Comparison of ENCODE assay signal across 8 mouse cellular contexts in the genomic region with DNA sequence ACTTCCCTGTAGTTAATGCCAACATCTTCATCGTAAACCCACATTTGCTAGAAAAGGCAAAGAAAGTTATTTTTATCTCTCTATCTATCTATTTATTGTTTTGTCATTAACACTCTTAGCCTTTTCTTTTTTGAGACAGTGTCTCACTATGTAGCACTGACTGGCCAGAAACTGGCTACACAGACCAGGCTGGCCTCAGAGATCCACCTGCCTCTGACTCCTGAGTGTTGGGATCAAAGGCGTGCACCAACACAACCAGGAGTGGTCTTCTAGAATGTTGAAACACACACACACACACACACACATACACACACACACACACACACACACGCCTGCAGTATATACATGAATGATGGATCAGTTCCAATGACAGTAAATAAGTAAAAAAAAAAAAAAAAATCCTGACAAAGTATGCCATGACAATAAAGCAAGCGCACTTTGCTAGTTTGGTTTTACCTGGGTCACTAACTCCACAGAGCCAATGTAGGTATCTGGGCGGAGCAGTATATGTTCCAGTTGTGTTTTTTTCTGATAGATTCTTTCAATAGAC. TPM values are rescaled to one million over a fixed set of nuclear protein-coding genes. Genes with fewer than 3 reads are reported as not detected.
DNase-seq lines count a peak whose midpoint lies in the region; ATAC-seq and TF ChIP-seq lines count a peak whose summit lies in the region.

No protein-coding gene starts in this region.

- no peaks in the 10 kb centered on the region for H3K9me3 ChIP-seq in heart, embryonic 15.5 days (replicated peaks)
- peaks cover 4% of the 10 kb centered on the region; the same call in 1 of the 2 replicates for H3K9me3 ChIP-seq in G1E (replicated peaks)
- no peaks in the 10 kb centered on the region for H3K9me3 ChIP-seq in hindbrain, embryonic 12.5 days (replicated peaks)
- H3K9me3 ChIP-seq in liver, postnatal 0 days (ENCODE audit: low read length), result no peaks in the 10 kb centered on the region

- 78% methylated on average over 5 of the region's 5 CpGs for WGBS in heart, embryonic 15.5 days
- 86% methylated on average over 5 of the region's 5 CpGs for WGBS in hindbrain, embryonic 12.5 days
- WGBS in liver, postnatal 0 days (ENCODE audit: insufficient replicate concordance), result 69% methylated on average over 5 of the region's 5 CpGs

- H3K9ac ChIP-seq in heart, embryonic 15.5 days, result peak overlapping the region; percentile 67; the same call in 1 of the 2 replicates
- H3K9ac ChIP-seq in hindbrain, embryonic 12.5 days, result peak overlapping the region; percentile 69; the same call in 1 of the 2 replicates
- H3K9ac ChIP-seq in liver, postnatal 0 days (replicated peaks), result peak overlapping the region; percentile 89

- no peak for TF ChIP-seq EP300 in liver, postnatal 0 days (IDR thresholded peaks at IDR 0.05; ENCODE audit: low read depth)

- H3K27ac ChIP-seq in heart, embryonic 15.5 days, result no peak overlapping the region
- H3K27ac ChIP-seq in hindbrain, embryonic 12.5 days, result no peak overlapping the region
- H3K27ac ChIP-seq in liver, postnatal 0 days (ENCODE audit: low read depth), result no peak overlapping the region

- H3K4me3 ChIP-seq in heart, embryonic 15.5 days, result peak overlapping the region; percentile 75
- peak overlapping the region; percentile 83 for H3K4me3 ChIP-seq in G1E (ENCODE audit: low read depth, low read length)
- H3K4me3 ChIP-seq in hindbrain, embryonic 12.5 days, result peak overlapping the region; percentile 69
- H3K4me3 ChIP-seq in liver, postnatal 0 days (ENCODE audit: low read depth, low read length), result peak overlapping the region; percentile 81

- no peak for DNase-seq in heart, postnatal 14 days
- DNase-seq in G1E (ENCODE audit: low spot score), result no peak
- DNase-seq in liver, postnatal 0 days, result no peak
- no peak for DNase-seq in adrenal gland, adult 18-20 months (ENCODE audit: low spot score in 2 of 2)
- no peak for DNase-seq in cerebellum, adult 9-11 months
- DNase-seq in gastrocnemius, adult 8-10 months (ENCODE audit: low spot score in 2 of 2), result no peak

- peaks cover 39% of the 10 kb centered on the region for H3K36me3 ChIP-seq in heart, embryonic 15.5 days
- peaks cover 49% of the 10 kb centered on the region for H3K36me3 ChIP-seq in G1E (replicated peaks)
- H3K36me3 ChIP-seq in hindbrain, embryonic 12.5 days, result peaks cover 25% of the 10 kb centered on the region
- peaks cover 45% of the 10 kb centered on the region for H3K36me3 ChIP-seq in liver, postnatal 0 days (replicated peaks; ENCODE audit: insufficient read depth, low read length)

- H3K4me2 ChIP-seq in heart, embryonic 15.5 days, result peak overlapping the region; percentile 69
- peak overlapping the region; percentile 72 for H3K4me2 ChIP-seq in hindbrain, embryonic 12.5 days (replicated peaks)
- H3K4me2 ChIP-seq in liver, postnatal 0 days (ENCODE audit: low read depth, low read length), result peak overlapping the region; percentile 70

- intact Hi-C loops in heart, postnatal 14 days (cut with DNase I), result no loop called here

- ATAC-seq in heart, embryonic 15.5 days (replicated peaks; ENCODE audit: insufficient number of reproducible peaks, insufficient read depth, low FRiP score, low read depth), result no peak
- no peak for ATAC-seq in G1E (ENCODE audit: extremely low read depth, insufficient number of reproducible peaks, low FRiP score, poor library complexity, severe bottlenecking)
- ATAC-seq in hindbrain, embryonic 12.5 days (ENCODE audit: low FRiP score), result no peak
- ATAC-seq in liver, postnatal 0 days, result no peak

- H3K27me3 ChIP-seq in heart, embryonic 15.5 days, result no peaks in the 10 kb centered on the region
- H3K27me3 ChIP-seq in G1E (ENCODE audit: insufficient read depth, low read length), result peaks cover 2% of the 10 kb centered on the region; the same call in 1 of the 2 replicates
- no peaks in the 10 kb centered on the region for H3K27me3 ChIP-seq in hindbrain, embryonic 12.5 days
- no peaks in the 10 kb centered on the region for H3K27me3 ChIP-seq in liver, postnatal 0 days (ENCODE audit: insufficient read depth, low read length)

- peaks cover 27% of the 10 kb centered on the region for H3K4me1 ChIP-seq in heart, embryonic 15.5 days (replicated peaks)
- H3K4me1 ChIP-seq in G1E (ENCODE audit: insufficient read depth, low read depth, low read length), result peaks cover 40% of the 10 kb centered on the region
- H3K4me1 ChIP-seq in hindbrain, embryonic 12.5 days, result peaks cover 18% of the 10 kb centered on the region
- peaks cover 5% of the 10 kb centered on the region; the same call in 1 of the 2 replicates for H3K4me1 ChIP-seq in liver, postnatal 0 days (ENCODE audit: insufficient read depth)

- TF ChIP-seq CTCF in G1E (IDR thresholded peaks at IDR 0.05; ENCODE audit: low read depth, low read length), result no peak
- no peak for TF ChIP-seq CTCF in liver, postnatal 0 days (IDR thresholded peaks at IDR 0.05; ENCODE audit: low read depth)

RNA-seq across cellular contexts. Expression of a gene that starts 1.5 kb away (rescaled TPM):
- polyA plus RNA-seq in heart, embryonic 15.5 days (2015; fragmentation: Nextera tagmentation; extraction: Ambion mirVana), result 149 and 159 TPM in 2 replicates
- 10 to 100 TPM; 16.0 to 34.1 TPM for total RNA-seq in heart, postnatal 14 days (2021)
- total RNA-seq in G1E (2014; fragmentation: Nextera tagmentation), result 426 and 497 TPM in 2 replicates
- 717 and 752 TPM in 2 replicates for total RNA-seq in G1E (2017)
- 29.0 and 89.9 TPM in 2 replicates for polyA plus RNA-seq in G1E (2012)
- polyA plus RNA-seq in hindbrain, embryonic 12.5 days (2016; fragmentation: Nextera tagmentation; extraction: Ambion mirVana), result 195 and 199 TPM in 2 replicates
- 74.3 and 90.2 TPM in 2 replicates for polyA plus RNA-seq in liver, postnatal 0 days (2015; fragmentation: Nextera tagmentation; extraction: Ambion mirVana)
- 1 to 10 TPM; 3.2 to 4.3 TPM for total RNA-seq in adrenal gland, adult 18-20 months (2021)
- under 1 TPM in 3 of 4 experiments, not detected in 1; 0.25 to 0.60 (median 0.29) TPM for total RNA-seq in gastrocnemius, adult 8-10 months (2022)

RNA-seq across cellular contexts. Expression of a gene that starts 18.6 kb away (rescaled TPM):
- 344 and 469 TPM in 2 replicates for polyA plus RNA-seq in heart, embryonic 15.5 days (2015; fragmentation: Nextera tagmentation; extraction: Ambion mirVana)
- total RNA-seq in heart, postnatal 14 days (2021), result 100 to 1,000 TPM; 125 to 129 TPM
- total RNA-seq in G1E (2014; fragmentation: Nextera tagmentation), result not detected in 2 replicates
- 0.98 and 1.3 TPM in 2 replicates for total RNA-seq in G1E (2017)
- polyA plus RNA-seq in G1E (2012), result 2.2 and 3.6 TPM in 2 replicates
- 428 and 445 TPM in 2 replicates for polyA plus RNA-seq in hindbrain, embryonic 12.5 days (2016; fragmentation: Nextera tagmentation; extraction: Ambion mirVana)
- 665 and 672 TPM in 2 replicates for polyA plus RNA-seq in liver, postnatal 0 days (2015; fragmentation: Nextera tagmentation; extraction: Ambion mirVana)
- 100 to 1,000 TPM in 1 of 2 experiments, 10 to 100 TPM in 1; 74.6 to 150 TPM for total RNA-seq in adrenal gland, adult 18-20 months (2021)
- total RNA-seq in gastrocnemius, adult 8-10 months (2022), result 10 to 100 TPM; 23.4 to 50.7 (median 34.4) TPM

RNA-seq across cellular contexts. Expression of a gene that starts 39.6 kb away (rescaled TPM):
- polyA plus RNA-seq in heart, embryonic 15.5 days (2015; fragmentation: Nextera tagmentation; extraction: Ambion mirVana), result 3.6 and 4.4 TPM in 2 replicates
- total RNA-seq in heart, postnatal 14 days (2021), result 1 to 10 TPM; 1.5 to 2.0 TPM
- total RNA-seq in G1E (2014; fragmentation: Nextera tagmentation), result not detected in 2 replicates
- not detected in 2 replicates for total RNA-seq in G1E (2017)
- not detected in 2 replicates for polyA plus RNA-seq in G1E (2012)
- 0.88 and 1.1 TPM in 2 replicates for polyA plus RNA-seq in hindbrain, embryonic 12.5 days (2016; fragmentation: Nextera tagmentation; extraction: Ambion mirVana)
- polyA plus RNA-seq in liver, postnatal 0 days (2015; fragmentation: Nextera tagmentation; extraction: Ambion mirVana), result not detected in 2 replicates
- total RNA-seq in adrenal gland, adult 18-20 months (2021), result not detected
- total RNA-seq in gastrocnemius, adult 8-10 months (2022), result not detected

Comparison
In these comparisons a context has a peak if more than half of its experiments do, and no peak if none do; other contexts are left out.
1. RNA of a gene that starts 1.5 kb away (total RNA-seq): 426 to 752 TPM in G1E; 16.0 to 34.1 TPM in heart, postnatal 14 days, 3.2 to 4.3 TPM in adrenal gland, adult 18-20 months and 0.25 to 0.60 TPM in gastrocnemius, adult 8-10 months; every median in the first group is over 10 times any median in the second.
2. RNA of a gene that starts 18.6 kb away (total RNA-seq): 74.6 to 150 TPM in adrenal gland, adult 18-20 months, 125 to 129 TPM in heart, postnatal 14 days and 23.4 to 50.7 TPM in gastrocnemius, adult 8-10 months; 0.98 to 1.3 TPM in G1E; every median in the first group is over 10 times any median in the second.
3. Peak in every context shown above with its lines, with median percentiles within 50 percentile points of each other: H3K4me2 ChIP-seq, H3K4me3 ChIP-seq and H3K9ac ChIP-seq.